Mouse (Mus musculus): ENCODE data around the gene Tpsg1. TPM values are rescaled to one million over a fixed set of nuclear protein-coding genes. Genes with fewer than 3 reads are reported as not detected.
A peak's percentile ranks its signal among the peaks of the same experiment; 100 is the strongest.

Tpsg1 gene
- 0.46 and 0.76 TPM in 2 replicates for polyA plus RNA-seq (2015; fragmentation: Nextera tagmentation; extraction: Ambion mirVana)

GRCm38 (mm10) chr17:25368973-25369372 is at the start of gene Tpsg1:
TSS of gene Tpsg1 (plus strand) at chr17:25369273.
- no peaks in the 10 kb centered on the region for H3K27me3 ChIP-seq
- H3K9ac ChIP-seq, result no peak within 1 kb of the TSS
- WGBS (ENCODE audit: insufficient replicate concordance), result 69% methylated on average over 3 of the region's 3 CpGs
- no peak for ATAC-seq (ENCODE audit: insufficient read depth)
- H3K4me1 ChIP-seq (replicated peaks), result peaks cover 17% of the 10 kb centered on the region; the same call in 1 of the 2 replicates
- H3K4me2 ChIP-seq, result no peak within 1 kb of the TSS
- H3K36me3 ChIP-seq (replicated peaks), result no peaks in the 10 kb centered on the region
- no peak within 1 kb of the TSS for H3K4me3 ChIP-seq (replicated peaks)
- H3K27ac ChIP-seq (replicated peaks), result no peak within 1 kb of the TSS
- H3K9me3 ChIP-seq (replicated peaks), result no peaks in the 10 kb centered on the region

GRCm38 (mm10) chr17:25320819-25321218 is 48.3 kb upstream of the Tpsg1 start:
- Histone ChIP-seq H3K36me3 (replicated peaks) (no peaks in the 10 kb centered on the region), H3K27me3 (0 out of 2 replicates have a peak, but pooled peaks cover 3% of the 10 kb centered on the region), H3K4me1 (replicated peaks) (no peaks in the 10 kb centered on the region), H3K27ac (replicated peaks) (no peak overlapping the region), H3K9ac (no peak overlapping the region), H3K4me3 (replicated peaks) (no peak overlapping the region), H3K4me2 (no peak overlapping the region), H3K9me3 (replicated peaks) (no peaks in the 10 kb centered on the region)
- no peak for ATAC-seq (ENCODE audit: insufficient read depth)
- 73% methylated on average over 8 of the region's 8 CpGs for WGBS (ENCODE audit: insufficient replicate concordance)

GRCm38 (mm10) chr17:25322930-25323329 is 46.1 kb upstream of the Tpsg1 start:
- H3K27me3 ChIP-seq, result 0 out of 2 replicates have a peak, but pooled peaks cover 3% of the 10 kb centered on the region
- ATAC-seq (ENCODE audit: insufficient read depth), result peak; percentile 44; the same call in 1 of the 2 replicates
- no peaks in the 10 kb centered on the region for H3K36me3 ChIP-seq (replicated peaks)
- WGBS (ENCODE audit: insufficient replicate concordance), result 19% methylated on average over 2 of the region's 2 CpGs
- no peak overlapping the region for H3K9ac ChIP-seq
- no peaks in the 10 kb centered on the region for H3K4me1 ChIP-seq (replicated peaks)
- H3K4me2 ChIP-seq, result no peak overlapping the region
- no peaks in the 10 kb centered on the region for H3K9me3 ChIP-seq (replicated peaks)
- no peak overlapping the region for H3K27ac ChIP-seq (replicated peaks)
- no peak overlapping the region for H3K4me3 ChIP-seq (replicated peaks)

DNA sequence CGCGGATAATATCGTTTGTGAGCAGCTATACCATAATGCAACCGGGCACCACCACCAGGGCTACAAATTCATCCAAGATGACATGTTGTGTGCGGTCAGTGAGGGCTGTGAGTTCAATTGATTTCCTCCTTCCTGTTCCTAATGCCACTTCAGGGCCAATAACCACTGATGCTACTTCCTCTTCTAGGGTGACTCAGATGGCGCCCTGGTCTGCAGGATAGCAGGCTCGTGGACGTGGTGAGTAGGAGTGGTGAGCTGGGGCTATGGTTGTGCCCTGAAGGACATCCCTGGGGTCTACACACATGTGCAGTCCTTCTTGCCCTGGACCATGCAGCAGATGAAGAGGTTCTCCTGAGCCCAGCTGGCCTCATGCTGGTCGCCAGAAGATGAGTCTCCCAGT is 36.8 kb upstream of the Tpsg1 start:
- no peak overlapping the region for H3K4me2 ChIP-seq
- WGBS (ENCODE audit: insufficient replicate concordance), result 13% methylated on average over 9 of the region's 9 CpGs
- H3K9me3 ChIP-seq (replicated peaks), result no peaks in the 10 kb centered on the region
- no peaks in the 10 kb centered on the region for H3K36me3 ChIP-seq (replicated peaks)
- H3K4me1 ChIP-seq (replicated peaks), result no peaks in the 10 kb centered on the region
- peaks cover 26% of the 10 kb centered on the region for H3K27me3 ChIP-seq
- no peak overlapping the region for H3K27ac ChIP-seq (replicated peaks)
- no peak overlapping the region for H3K4me3 ChIP-seq (replicated peaks)
- no peak for ATAC-seq (ENCODE audit: insufficient read depth)
- no peak overlapping the region for H3K9ac ChIP-seq

DNA sequence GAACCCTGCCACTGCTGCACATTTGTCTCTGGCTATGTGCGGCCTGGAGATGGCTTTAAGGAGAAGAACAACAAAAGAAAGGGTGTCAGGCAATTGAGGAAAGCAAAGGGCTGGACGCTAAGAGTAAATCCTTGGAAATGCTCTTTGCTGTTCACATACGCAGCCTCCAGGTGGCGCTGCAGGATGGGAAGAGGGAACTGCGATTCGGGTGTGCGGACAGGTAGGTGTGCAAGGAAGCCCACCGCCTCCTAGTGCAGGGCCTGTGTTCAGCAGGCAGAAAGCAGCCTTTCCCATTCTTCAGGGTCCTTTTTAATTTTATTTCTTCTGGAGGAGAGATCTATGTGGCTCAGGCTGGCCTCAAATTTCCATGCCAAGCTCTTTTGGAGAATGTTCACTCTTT is 35.1 kb upstream of the Tpsg1 start:
- Histone ChIP-seq H3K27ac (replicated peaks) (no peak overlapping the region), H3K9ac (no peak overlapping the region), H3K4me1 (replicated peaks) (no peaks in the 10 kb centered on the region), H3K9me3 (replicated peaks) (no peaks in the 10 kb centered on the region), H3K36me3 (replicated peaks) (no peaks in the 10 kb centered on the region), H3K27me3 (peaks cover 26% of the 10 kb centered on the region), H3K4me3 (replicated peaks) (no peak overlapping the region), H3K4me2 (no peak overlapping the region)
- ATAC-seq (ENCODE audit: insufficient read depth), result no peak
- 3% methylated on average over 8 of the region's 8 CpGs for WGBS (ENCODE audit: insufficient replicate concordance)

DNA sequence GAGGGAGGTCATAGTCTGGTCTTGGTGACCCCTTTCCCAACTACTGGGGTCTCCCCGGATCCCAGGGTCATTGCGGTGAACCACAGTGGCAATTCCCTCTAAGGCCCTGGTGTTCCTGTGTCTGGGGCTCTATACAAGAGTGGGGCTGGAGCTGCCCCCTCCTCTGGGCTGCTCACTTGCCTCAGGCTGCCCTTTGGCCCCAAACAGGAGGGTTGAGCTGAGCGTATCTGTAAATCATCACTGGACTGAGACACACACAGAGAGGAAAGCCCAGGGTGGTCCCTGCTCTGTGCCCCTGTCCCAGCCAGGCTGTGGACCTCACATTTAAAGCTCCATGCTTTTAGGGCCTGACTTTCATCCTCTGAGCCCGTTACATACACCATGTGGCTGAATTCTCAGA is 30.9 kb upstream of the Tpsg1 start:
- no peaks in the 10 kb centered on the region for H3K9me3 ChIP-seq (replicated peaks)
- no peak overlapping the region for H3K4me3 ChIP-seq (replicated peaks)
- no peaks in the 10 kb centered on the region for H3K36me3 ChIP-seq (replicated peaks)
- H3K27ac ChIP-seq (replicated peaks), result peak overlapping the region; percentile 65
- WGBS (ENCODE audit: insufficient replicate concordance), result 64% methylated on average over 4 of the region's 4 CpGs
- no peak overlapping the region for H3K9ac ChIP-seq
- no peak overlapping the region for H3K4me2 ChIP-seq
- peak; percentile 46 for ATAC-seq (ENCODE audit: insufficient read depth)
- peaks cover 9% of the 10 kb centered on the region; the same call in 1 of the 2 replicates for H3K4me1 ChIP-seq (replicated peaks)
- peaks cover 14% of the 10 kb centered on the region; the same call in 1 of the 2 replicates for H3K27me3 ChIP-seq

DNA sequence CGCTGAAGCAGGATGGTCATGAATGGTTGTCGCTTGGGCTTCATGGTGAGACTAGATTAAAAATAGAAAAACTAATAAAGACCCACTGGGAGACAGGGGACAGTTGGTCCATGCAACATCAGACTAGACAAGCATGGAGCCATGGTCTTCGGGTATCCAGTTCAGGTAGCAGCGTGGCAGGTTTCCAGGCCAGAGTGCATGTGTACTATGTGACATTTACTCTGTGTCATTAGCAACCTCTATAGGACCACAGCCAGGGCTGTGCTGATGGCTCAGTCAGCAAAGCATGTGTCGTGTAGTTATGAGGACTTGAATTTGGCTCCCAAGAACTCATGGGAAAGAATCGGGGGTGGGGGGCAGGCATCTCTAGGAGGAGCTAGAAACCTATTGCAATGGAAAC is 29.1 kb upstream of the Tpsg1 start:
- Histone ChIP-seq H3K4me3 (replicated peaks) (no peak overlapping the region), H3K36me3 (replicated peaks) (no peaks in the 10 kb centered on the region), H3K27ac (replicated peaks) (peak overlapping the region; percentile 24; the same call in 1 of the 2 replicates), H3K27me3 (0 out of 2 replicates have a peak, but pooled peaks cover under 1% of the 10 kb centered on the region), H3K9ac (no peak overlapping the region), H3K9me3 (replicated peaks) (no peaks in the 10 kb centered on the region), H3K4me1 (replicated peaks) (peaks cover 9% of the 10 kb centered on the region; the same call in 1 of the 2 replicates), H3K4me2 (no peak overlapping the region)
- ATAC-seq (ENCODE audit: insufficient read depth), result no peak
- 70% methylated on average over 6 of the region's 6 CpGs for WGBS (ENCODE audit: insufficient replicate concordance)

- no peaks in the 10 kb centered on the region for H3K27me3 ChIP-seq
- WGBS (ENCODE audit: insufficient replicate concordance), result 42% methylated on average over 3 of the region's 3 CpGs
- H3K9ac ChIP-seq, result no peak overlapping the region
- no peak overlapping the region for H3K4me3 ChIP-seq (replicated peaks)
- H3K9me3 ChIP-seq (replicated peaks), result no peaks in the 10 kb centered on the region
- peaks cover 9% of the 10 kb centered on the region; the same call in 1 of the 2 replicates for H3K4me1 ChIP-seq (replicated peaks)
- H3K36me3 ChIP-seq (replicated peaks), result no peaks in the 10 kb centered on the region
- peak; percentile 65 for ATAC-seq (ENCODE audit: insufficient read depth)
- no peak overlapping the region; the same call in 1 of the 2 replicates for H3K4me2 ChIP-seq
- peak overlapping the region; percentile 76 for H3K27ac ChIP-seq (replicated peaks)
Measured at GRCm38 (mm10) chr17:25341490-25341889, 27.6 kb upstream of the Tpsg1 start.

DNA sequence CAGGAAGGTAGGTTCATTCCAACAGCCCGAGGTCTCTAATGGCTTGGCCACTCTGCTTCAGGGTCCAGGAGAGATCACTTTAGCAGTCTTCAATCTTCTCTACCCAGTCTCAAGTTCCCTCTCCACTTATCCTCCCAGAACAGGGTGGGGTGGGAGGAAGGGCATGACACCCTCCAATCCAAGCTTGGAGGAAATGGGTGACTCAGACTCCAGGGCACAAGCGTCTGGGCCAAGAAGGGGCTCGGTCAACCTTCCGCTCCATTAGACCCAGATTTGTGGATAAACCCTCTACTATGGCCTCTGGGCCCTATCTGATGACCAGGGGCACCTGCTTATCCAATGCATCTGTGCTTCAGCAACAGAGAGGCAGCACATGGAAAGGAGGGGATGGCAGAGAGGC is 23.6 kb upstream of the Tpsg1 start, which contains the start of gene Tpsab1:
Gene Tpsab1, minus strand, starts transcription at position 101 of the 400 bp plus-strand sequence.
- Histone ChIP-seq H3K36me3 (replicated peaks) (no peaks in the 10 kb centered on the region), H3K4me1 (replicated peaks) (0 out of 2 replicates have a peak, but pooled peaks cover 4% of the 10 kb centered on the region), H3K27me3 (no peaks in the 10 kb centered on the region), H3K27ac (replicated peaks) (no peak within 1 kb of the TSS), H3K4me3 (replicated peaks) (no peak within 1 kb of the TSS), H3K4me2 (no peak within 1 kb of the TSS), H3K9ac (no peak within 1 kb of the TSS), H3K9me3 (replicated peaks) (no peaks in the 10 kb centered on the region)
- no peak for ATAC-seq (ENCODE audit: insufficient read depth)
- WGBS (ENCODE audit: insufficient replicate concordance), result 75% methylated on average over 4 of the region's 4 CpGs

DNA sequence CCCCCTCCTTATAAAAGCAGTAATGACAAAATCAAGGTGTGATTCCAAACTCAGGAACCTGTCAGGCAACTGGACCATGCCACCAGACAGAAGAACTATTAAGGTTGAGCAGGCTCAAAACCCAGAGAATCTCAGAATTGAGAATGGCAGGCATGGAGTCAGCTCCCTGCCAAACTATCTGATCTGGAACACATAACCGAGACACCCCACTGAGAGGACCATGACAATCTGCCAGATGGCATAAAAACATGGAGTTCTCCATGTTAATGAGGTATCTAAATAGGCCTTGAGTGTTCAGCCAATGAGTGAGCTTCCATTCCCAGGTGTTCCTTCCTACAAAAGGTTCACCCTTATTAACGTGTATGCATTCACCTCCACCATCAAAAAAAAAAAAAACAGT is 7.8 kb upstream of the Tpsg1 start:
- Histone ChIP-seq H3K4me3 (replicated peaks) (no peak overlapping the region), H3K4me1 (replicated peaks) (no peaks in the 10 kb centered on the region), H3K9ac (no peak overlapping the region), H3K4me2 (no peak overlapping the region), H3K27me3 (no peaks in the 10 kb centered on the region), H3K27ac (replicated peaks) (no peak overlapping the region), H3K9me3 (replicated peaks) (no peaks in the 10 kb centered on the region), H3K36me3 (replicated peaks) (no peaks in the 10 kb centered on the region)
- 44% methylated on average over 2 of the region's 2 CpGs for whole genome bisulfite sequencing (ENCODE audit: insufficient replicate concordance)
- ATAC-seq (ENCODE audit: insufficient read depth), result no peak

DNA sequence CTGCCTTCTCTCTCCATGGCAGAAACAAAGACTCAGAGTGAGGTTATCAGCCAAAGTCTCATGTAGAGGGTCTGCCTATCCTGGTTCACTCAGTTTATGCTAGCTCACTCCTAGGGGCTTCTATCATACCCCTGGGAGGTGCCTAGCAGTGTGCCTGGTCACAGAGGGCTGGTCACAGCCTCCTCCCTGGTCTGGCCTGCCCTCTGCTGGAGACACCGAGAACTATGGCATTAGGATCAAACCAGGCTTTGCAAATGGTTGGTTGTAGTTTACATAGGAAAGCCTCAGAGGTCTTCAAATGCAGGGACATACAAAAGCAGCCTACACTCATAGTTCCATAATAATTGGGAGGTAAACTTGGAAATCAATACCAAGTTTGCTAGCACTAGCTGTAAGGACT is 5.3 kb upstream of the Tpsg1 start:
- ATAC-seq (ENCODE audit: insufficient read depth), result no peak

DNA sequence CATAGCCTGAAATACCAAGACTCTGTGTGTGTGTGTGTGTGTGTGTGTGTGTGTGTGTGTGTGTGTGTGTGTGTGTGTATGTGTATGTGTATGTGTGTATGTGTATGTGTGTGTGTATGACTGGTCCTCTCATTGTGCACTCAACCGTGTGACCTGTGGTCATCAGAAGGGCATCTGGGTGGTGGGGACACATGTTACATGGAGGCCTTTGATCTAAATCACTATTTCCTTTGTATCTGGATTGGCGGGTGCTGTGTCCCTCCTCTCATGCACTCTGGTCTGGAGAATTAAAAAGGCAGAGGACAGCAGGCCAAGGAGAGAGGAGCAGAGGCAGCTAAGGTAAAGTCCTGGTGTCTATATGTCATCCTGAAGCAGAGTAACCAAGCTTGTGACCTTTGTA is 3.1 kb upstream of the Tpsg1 start, which contains the start of gene Tpsb2:
Gene Tpsb2, plus strand, starts transcription at position 301 of the 400 bp plus-strand sequence.
- WGBS (ENCODE audit: insufficient replicate concordance), result 39% methylated on average over 2 of the region's 2 CpGs
- Histone ChIP-seq H3K36me3 (replicated peaks) (no peaks in the 10 kb centered on the region), H3K27ac (replicated peaks) (no peak within 1 kb of the TSS), H3K9ac (no peak within 1 kb of the TSS), H3K4me2 (no peak within 1 kb of the TSS), H3K27me3 (no peaks in the 10 kb centered on the region), H3K4me3 (replicated peaks) (no peak within 1 kb of the TSS), H3K9me3 (replicated peaks) (no peaks in the 10 kb centered on the region), H3K4me1 (replicated peaks) (peaks cover 11% of the 10 kb centered on the region; the same call in 1 of the 2 replicates)
- ATAC-seq (ENCODE audit: insufficient read depth), result no peak

More for the DNA sequence above, 5.3 kb upstream of the Tpsg1 start:
- Histone ChIP-seq H3K36me3 (replicated peaks) (no peaks in the 10 kb centered on the region), H3K4me3 (replicated peaks) (no peak overlapping the region), H3K27ac (replicated peaks) (no peak overlapping the region), H3K9me3 (replicated peaks) (no peaks in the 10 kb centered on the region), H3K27me3 (no peaks in the 10 kb centered on the region), H3K9ac (no peak overlapping the region), H3K4me1 (replicated peaks) (no peaks in the 10 kb centered on the region), H3K4me2 (no peak overlapping the region)
- WGBS (ENCODE audit: insufficient replicate concordance), result 2% methylated on average over 1 of the region's 1 CpGs

Data from liver, embryonic 15.5 days (tissue).